Mouse (Mus musculus) yolk sac, embryonic 10.5 days (tissue): ENCODE results near the gene Hdac4.

ENCODE experiments used
- DNase-seq: peaks from one replicate; pipeline ENCODE4 v3.0.0-alpha.2; 2017; ENCODE audit warnings: low spot score

Gene Hdac4

DNA sequence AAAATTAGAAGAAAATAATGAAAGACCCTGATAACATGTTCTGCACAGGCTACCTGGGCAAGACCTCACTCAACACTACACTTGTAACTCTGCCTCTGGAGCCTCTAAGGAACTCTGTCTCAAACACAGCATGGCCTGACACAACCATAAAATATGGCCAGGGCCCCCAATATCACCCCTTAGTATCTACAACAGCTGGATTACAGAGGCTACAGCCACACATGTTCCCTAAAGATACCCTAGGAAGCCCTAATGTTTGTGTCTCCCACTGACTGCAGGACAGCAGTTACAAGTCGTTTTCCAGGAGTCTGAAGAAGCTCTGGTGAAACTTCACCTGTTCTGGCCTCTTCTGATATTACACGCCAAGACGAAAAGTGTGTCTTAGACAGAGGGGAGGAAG is 65.7 kb downstream of the Hdac4 start:
- no peak for DNase-seq

DNA sequence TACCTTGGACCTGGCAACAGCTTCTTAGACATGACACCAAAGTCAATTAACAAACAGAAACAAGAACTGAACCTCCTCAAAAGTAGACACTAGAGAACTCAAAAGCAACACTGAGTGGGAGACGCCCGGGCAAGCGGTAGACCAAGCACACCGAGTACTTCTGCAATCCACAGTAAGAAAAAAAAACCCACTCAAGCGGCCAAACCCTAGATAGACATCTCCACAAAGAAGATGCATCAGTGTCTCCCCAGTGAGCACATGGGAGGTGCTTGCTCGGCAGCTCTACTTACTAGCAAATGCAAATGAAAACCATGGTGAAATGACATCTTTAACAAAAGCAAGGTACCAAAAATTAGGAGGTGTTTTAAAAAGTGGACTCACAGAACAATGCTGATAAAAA is 67.7 kb downstream of the Hdac4 start:
- no peak for DNase-seq

DNA sequence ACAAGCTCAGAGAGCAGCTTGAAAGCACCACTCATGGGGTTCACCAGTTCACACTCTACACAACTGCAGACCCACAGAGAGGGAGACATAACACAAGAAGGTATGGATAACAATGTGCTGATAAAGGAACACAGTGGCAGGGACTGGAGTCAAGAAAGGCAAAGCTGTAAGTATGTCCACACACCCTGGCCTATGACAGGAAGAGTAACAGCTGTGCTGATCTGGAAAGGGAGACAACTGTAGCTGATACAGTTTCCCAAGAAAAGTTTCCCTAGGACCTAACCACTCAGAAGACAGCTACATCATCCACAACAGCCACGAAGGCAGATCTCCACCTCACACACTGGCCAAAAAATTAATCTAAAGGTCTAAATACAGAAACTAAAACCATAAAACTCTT is 68.1 kb downstream of the Hdac4 start:
- no peak for DNase-seq

DNA sequence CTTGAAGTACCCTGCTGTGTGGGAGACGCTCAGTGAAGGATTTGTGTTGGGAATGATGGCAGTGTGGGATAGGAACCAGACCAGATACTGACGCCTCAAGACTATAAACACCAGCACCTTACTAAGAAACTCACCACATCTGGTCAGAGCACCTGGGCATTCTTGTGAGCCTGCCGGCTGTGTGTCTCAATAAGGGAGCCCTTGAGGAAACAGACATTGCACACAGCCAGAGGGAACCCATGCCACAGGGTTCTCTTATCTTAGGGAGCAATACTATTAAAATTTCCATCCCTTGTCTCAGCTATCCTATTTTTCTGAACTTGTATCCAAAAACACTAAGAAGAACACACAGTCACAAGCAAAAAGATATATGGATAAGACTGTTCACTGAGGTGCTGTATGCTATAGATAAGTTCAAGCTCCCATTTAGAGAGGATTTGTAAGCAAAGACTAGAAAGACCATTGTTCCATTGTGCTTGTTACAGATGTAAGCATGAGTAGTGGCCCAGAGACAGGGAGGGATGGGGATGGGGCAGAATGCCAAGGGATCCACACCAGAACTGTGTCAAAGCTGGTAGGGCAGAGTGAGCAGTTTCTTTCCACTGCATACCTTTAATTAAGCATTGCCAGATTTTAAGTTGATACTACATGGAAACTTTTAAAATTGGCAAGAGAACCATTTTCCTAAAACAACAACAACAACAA is 70.8 kb downstream of the Hdac4 start:
- DNase-seq, result no peak

DNA sequence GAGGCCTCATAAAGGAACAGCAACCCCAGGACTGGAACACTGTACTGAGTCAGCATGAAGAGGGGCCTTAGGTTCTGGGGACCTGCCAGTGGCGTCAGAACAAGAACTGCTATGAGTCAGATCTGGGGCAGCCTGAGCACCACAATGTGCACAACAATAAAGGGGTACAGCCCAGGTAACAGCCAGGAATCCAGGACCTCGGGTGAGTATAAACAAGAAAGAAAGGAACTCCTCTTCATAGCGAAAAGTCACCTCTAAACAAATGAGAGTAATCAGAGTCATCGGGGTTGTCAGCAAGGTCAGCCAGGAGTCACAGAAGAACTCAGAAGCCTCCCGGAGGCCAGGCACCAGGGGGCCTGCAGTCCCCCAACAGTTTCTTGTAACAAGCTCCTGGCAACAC is 76.2 kb downstream of the Hdac4 start:
- DNase-seq, result no peak

DNA sequence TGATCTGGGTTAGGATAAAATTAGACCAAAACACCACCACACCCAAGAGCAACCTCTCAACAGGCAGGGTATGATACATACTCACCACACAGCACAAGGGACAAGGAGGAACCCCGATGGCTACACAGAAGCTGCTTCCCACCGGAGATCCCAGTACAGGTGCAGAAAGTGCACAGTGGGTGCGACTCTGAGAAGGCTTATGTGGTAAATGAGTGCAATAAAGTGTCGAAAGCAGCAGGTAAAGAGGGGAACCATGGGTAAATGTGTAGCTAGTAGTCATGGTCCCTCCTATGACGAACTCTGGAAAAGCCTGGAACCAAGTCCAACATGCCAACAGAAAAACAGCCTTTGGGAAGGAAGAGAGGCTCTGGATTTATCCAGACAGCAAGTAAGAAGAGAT is 77.9 kb downstream of the Hdac4 start:
- no peak for DNase-seq

DNA sequence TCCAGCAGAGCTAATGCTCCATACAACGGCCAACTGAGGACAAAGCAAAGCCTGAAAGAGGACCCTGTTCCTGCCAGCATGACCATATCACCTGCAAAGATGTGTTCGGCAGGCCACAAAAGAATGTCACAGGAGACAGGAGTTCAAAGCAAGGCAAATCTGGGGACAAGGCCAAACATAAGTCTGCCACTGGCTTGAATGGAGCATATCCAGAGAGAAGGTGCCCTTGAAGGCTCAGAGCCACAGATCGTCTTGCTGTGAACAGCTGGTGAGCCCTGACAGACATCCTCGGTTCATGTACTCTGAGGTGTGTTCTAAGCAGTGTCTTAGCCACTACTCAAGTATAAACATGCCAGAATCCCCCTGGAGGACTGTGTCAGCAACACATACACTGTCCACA is 79.3 kb downstream of the Hdac4 start:
- no peak for DNase-seq

DNA sequence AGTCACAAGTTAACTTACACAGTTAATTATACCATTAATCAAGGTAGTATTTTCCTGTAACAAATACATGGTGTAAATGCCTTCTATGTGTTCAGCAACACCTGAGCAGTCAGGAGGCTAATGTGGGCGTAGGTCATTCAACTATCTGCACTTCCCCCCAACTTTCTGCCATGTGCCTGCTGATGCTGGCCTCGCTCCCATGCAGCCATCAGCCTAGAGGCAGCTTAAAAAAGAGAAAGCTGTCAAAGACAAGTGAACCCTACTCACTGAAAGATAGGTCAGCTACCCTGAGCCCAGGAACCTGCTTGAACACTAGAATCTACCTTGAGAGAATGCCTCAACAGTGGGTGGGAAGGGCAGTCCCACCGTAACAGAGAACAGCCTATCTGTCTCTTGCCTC is 81.4 kb downstream of the Hdac4 start:
- no peak for DNase-seq

DNA sequence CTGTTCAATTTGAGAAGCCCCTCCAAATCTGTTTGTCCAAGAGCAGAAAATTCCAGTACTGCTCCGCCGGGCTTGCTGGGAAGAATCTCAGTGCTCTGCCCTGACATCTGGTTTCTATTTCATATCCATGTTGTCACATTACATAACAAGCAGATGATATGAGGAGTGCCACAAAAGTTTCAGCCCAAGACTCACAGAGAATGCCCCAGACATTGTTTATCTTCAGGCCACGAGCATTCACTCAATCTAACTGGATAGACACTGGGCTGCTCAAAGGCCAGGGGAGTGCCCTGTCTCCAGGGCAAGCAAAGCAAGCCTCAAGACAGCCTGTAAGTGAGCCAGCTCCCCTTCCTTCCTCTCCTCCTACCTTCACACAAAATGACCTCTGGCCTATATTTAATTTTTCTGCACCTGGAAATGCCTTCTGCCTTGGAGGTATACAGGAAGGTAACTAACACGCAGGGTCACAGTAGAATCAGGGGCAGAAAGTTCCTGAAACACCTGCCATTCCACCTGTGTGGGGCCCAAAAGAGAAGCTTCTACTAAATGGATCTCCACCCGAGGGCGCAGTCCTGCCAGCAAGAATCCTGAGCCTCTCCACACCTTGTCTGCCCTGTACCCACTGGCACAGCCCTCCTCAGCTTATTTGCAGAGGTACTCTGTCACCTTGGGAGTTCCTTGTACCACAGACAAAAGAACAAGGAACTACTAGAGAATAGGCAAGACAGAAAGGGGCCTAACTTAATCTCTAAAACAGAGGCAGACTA is 82.1 kb downstream of the Hdac4 start:
- DNase-seq, result no peak

DNA sequence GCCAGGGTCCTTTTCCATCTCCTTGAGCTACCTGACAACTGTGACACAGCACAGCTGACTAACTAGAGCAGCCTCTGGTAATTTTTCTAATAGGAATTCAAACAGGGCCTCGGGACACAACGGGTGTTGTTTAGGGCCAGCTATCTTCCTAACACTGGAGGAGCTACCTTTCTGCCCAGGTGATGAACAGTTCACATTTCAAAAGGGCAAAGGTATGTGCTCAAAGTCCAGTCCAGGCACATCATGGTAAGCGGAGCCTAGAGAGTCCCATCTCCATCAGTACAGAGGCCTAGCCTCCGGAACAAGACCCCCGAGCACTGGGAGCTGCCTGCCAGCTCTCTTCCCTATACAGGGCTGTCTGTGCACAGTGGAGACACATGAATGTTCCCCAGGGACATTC is 82.9 kb downstream of the Hdac4 start:
- no peak for DNase-seq

DNA sequence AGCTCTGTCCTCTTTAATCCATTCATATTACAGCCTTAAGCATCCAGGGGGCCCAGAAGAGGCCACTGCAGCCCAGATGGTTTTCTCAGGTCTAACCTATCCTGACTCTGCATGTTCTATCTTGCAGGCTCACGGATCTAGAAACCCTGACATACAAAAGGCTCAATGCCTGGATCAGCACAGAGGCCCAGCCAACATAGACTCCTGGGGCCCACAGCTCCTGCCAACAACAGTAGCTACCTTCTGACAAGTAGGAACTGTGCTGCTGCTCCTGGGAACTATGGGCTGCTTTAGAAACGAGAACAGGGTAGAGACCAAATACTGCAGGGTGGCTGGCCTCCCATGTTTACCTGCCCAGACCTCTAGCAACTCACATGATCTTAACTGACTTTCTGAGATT is 83.9 kb downstream of the Hdac4 start:
- DNase-seq, result no peak

DNA sequence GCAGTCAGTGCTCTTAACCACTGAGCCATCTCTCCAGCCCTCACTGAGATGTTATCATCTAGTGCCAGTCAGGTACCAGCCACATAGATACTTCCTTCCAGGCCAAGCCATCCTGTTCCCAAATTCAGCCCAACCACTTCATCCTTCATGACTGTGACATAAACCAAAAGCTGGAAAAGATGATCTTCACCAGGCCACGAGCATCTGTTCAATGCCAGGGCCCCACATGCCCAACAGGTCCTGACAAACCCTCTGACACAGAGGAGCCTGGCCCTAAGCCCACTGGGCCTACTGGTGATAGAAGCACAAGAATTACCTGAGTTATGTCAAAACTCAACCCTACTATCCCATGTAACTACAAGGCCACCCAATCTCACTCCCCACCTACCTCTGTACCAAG is 84.5 kb downstream of the Hdac4 start:
- DNase-seq, result no peak

DNA sequence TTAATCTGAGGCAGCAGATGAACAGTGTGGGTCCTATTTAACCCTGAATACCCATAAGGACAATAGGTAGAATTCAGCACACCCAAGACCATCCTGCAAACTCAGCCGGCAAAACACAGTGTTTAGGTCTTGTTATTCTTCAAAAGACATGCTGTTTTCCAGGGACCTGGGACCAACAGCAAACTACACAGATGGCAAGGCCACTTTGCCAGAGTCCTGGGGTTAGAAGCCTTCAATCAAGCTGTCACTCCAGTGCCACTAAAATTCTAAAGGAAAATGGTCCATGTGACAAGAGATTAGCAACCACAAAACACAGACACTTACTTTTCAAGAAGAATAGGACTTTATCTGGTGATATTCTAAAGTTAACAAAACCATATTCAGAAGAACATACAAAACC is 86.3 kb downstream of the Hdac4 start:
- no peak for DNase-seq

DNA sequence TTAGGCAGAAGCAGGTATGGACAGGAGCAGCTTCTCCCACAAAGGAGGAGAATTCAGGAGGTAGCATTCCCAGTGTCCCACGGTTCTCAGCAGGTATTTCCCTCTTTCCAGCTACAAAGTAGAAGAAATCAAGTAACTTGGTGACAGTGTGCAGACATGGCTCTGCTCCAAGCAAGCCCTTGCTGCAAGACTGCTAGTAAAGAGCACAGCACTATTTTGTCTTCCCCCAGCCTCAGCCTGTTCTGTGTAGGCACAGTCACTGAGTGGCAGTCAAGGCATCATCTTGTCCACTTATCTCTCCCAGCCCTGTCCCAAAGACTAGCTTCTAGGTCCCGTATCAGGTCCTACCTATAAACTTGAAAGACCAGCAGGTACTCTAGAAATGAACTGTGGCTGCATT is 86.9 kb downstream of the Hdac4 start:
- DNase-seq, result no peak

DNA sequence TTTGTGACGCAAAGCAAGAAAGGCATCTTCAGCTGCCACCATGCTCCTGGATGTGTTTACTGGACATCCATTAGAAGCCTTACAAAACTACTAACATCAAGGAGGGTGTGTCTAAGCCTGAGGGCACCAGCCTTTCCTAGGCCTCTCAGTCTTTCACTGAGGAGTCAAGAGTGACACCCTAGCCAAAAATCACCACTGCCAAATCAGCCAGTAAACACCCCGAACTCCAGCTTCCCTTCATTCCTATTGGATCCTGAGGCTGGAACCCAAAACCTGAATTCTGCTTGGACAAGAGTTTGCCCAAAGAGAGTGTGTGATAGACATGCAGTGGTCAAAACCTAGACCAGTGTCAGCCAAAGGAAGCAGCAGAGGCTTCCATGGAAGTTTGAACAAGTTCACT is 87.5 kb downstream of the Hdac4 start:
- no peak for DNase-seq

DNA sequence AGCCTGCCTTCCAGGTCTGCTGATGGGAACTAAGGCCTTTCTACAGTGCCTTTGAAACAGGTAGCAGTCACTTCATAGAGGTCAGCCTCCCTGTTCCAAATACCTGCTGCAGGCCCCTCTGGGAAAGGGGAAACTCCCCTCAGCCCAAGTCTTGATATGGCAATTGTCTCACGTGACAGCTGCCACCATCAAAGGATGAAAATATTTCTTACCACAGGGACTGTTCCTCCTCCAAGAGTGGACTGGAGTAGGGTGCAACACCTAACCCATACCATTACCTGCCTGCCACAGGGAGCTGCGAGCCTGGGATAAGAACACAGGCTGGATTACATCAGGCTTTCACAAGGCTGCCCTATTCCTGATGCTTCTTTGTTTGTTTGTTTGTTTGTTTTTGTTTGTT is 88.0 kb downstream of the Hdac4 start:
- no peak for DNase-seq

DNA sequence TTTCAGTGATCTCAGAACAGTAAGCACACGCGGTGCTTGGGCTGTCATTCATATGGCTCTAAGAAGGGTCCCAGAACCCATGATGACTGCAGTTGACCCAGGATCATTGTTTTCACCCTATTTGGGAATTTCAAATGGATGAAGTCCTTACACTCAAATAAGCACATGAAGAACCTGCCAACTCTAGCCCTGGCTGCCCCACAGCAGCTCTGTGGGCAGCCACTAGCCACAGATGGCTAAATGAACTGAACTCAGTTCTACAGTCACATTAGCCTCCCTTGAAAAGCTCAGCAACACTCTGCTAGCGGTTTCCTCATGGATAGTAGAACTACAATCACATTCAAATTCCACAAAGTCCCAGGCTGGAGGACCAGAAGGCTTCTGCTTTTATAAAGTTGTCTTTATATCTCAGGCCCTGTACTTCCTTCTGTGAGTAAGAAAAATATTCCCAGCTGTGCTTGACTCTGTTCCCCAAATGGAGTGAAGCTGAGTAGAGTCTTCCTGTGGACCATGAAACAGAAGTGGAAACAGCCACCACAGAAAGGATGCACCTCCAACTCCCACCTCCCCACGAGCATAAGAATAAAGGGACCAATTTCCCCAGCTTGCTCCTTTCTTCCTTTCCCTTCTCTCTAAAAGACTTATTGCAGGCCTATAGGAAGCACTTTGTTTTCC is 88.9 kb downstream of the Hdac4 start:
- no peak for DNase-seq

DNA sequence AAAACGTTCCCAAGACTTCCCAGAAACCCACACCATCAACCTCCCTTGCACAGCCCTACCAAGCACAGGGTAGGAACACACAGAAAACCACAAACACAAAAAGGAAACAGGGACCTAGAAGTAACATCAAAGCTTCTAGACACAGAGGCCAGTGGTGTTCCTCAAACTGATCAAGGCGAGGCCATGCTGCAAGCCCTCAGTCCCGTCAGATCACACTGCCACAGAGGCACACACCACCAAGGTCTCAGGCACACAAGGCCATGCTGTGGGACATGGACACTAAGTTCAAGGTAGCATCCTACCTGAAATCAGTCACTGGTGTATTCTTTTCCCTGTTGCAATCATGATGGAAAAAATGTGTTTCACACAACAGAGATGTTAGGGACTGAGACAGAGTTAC is 90.8 kb downstream of the Hdac4 start:
- DNase-seq, result no peak

DNA sequence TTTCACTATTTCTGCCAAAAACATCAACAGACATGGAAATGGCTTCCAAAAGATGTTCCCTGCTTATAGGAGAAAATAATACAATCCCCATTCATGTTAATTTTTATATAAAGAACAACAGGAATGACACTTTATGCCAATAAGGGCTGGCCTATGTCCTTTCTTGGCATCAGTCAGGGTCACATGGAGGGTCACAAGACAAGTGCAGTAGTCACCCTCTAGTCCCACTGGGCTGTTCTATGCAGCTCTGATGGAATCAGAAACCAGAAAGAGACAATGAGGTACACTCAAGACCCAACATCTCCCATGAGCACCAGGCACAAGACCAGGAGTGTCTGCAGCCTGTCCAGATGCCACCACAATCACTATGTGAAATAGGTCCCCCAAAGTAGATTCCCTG is 91.5 kb downstream of the Hdac4 start:
- no peak for DNase-seq

DNA sequence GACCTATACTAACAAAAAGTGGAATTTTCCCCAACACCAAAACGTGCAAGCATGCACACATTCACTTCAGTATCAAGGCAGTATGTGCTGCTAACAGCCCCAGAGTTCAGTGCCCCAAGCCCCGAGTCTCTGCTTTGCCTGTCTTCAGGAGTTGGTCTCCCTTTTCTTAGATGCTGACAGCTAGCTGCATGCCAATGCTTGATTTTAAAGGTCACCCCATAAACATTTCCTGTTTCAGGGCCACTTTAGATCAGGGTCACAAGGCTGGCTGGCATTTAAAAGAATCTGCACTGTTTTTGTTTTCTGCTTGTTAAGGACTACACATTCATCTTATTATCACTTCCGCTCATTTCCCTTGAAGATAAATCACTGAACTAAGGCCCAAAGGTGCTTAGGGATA is 92.1 kb downstream of the Hdac4 start:
- no peak for DNase-seq

DNA sequence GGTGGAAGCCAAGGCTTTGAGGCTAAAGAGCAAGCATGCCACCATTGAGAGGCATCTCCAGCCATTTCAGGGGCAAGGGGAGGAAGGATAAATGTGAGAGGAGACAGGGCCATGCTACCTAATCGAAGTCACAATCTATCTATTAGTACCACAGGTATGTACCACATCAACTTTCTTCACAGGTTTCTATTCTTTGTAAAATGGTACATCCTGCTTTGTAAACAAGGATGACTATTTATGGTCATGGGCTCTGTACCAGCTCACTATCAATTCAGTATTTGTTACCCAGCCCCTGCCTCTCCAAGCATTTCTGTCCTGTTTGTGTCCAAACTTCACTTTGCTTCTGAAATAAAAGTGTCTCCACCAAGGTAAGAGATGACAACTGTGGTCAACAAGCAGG is 92.7 kb downstream of the Hdac4 start:
- DNase-seq, result no peak

DNA sequence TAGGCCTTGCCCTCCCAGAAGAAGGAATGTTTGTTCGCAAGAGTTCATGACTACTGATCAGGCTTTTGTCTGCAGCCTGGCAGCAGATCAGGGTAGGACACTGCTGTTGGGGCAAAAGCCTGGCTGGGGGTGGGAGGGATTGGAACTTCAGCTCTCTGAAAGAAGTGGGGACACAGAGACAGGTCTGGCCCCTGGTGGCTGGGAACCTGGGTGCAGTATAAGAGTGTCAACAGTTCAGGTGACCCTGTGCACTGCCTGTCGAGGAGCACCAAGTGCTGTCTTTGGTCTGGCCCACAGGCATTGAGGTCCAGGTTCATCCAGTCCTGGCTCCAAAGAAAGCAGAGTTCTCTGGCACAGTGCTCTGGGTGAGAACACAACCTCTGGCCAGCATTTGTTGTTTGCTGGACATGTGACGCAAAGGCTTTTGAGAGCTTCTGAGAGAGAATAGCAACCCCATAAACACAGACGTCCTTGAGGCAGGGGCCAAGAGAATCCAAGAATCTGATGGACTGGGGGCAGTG is 95.1 kb downstream of the Hdac4 start:
- no peak for DNase-seq

DNA sequence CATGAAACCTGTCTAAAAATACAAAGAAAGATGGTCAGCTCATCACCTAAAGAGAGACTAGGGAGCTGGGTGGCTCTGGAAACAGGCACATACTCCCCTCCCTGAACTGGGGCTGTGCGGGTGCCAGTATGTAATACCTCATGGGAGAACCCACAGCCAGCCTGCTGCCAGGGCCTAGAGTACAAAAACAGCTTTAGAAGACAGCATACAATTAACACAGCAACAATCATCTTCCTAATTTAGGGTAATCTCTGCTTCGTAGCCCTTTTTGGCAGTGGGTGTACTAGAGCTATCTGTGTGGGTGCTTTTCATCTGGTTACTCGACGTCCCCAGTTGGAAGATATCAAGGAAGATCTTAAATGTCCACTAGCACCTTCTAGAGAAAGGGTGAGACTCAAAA is 95.5 kb downstream of the Hdac4 start:
- DNase-seq, result no peak
